In the genomic region with DNA sequence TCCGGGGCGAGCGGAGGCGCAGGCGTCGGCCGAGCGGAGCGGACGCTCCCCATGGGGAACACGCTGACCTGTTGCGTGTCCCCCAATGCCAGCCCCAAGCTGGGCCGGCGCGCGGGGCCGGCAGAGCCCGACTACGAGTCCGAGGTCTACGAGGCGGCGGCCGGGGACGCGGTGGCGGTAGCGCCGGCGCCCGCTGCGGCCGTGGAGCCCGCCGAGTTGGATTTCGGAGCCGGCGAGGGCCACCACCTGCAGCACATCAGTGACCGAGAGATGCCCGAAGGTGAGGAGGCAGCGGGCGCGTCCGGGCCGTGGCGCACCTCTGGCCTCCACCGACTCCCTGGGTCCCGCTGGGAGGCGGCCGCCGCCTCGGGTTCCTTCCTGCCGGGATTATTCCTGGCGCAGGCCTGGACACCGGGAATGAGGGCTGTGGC, we compare ENCODE assay signal across 1 mouse cellular context.
TF ChIP-seq lines count a peak whose summit lies in the region.

No protein-coding gene starts in this region.

TF ChIP-seq in MEL, 35 proteins besides CTCF, POLR2A, EP300 and RAD21 (continued from another document):
- TF ChIP-seq BHLHE40 (IDR thresholded peaks at IDR 0.05; ENCODE audit: borderline replicate concordance, low read depth, low read length) (no peak), MAZ (IDR thresholded peaks at IDR 0.05; ENCODE audit: low read depth, low read length) (no peak), MEF2A (IDR thresholded peaks at IDR 0.05; ENCODE audit: extremely low read depth, insufficient replicate concordance, low read depth, low read length, poor library complexity, severe bottlenecking) (no peak), MXI1 (IDR thresholded peaks at IDR 0.05; ENCODE audit: low read depth, low read length) (no peak), TAL1 (IDR thresholded peaks at IDR 0.05; ENCODE audit: low read length) (no peak)
TF ChIP-seq in MEL: peak in this region for 0.
